Mouse (Mus musculus) erythroblast, embryonic 14.5 days (primary cell): ENCODE measurements around the gene Chrnb4. TPM values are rescaled to one million over a fixed set of nuclear protein-coding genes. Genes with fewer than 3 reads are reported as not detected.

Source experiments
- H3K27me3 ChIP-seq: 2 replicates; pipeline ENCODE4 v1.6.1; 2012; ENCODE audit warnings: inconsistent platforms; ENCODE audit not compliant: control insufficient read depth
- H3K36me3 ChIP-seq: 2 replicates; pipeline ENCODE4 v1.6.1; 2012; ENCODE audit warnings: mild to moderate bottlenecking, inconsistent platforms; ENCODE audit not compliant: control insufficient read depth
- H3K4me1 ChIP-seq: 2 replicates; pipeline ENCODE4 v1.6.1; 2012; ENCODE audit warnings: inconsistent platforms; ENCODE audit not compliant: control insufficient read depth
- H3K4me3 ChIP-seq: replicated peaks from 2 replicates; pipeline ENCODE3; 2012; ENCODE audit warnings: moderate library complexity, mild to moderate bottlenecking, inconsistent platforms
- H3K9me3 ChIP-seq: 2 replicates; pipeline ENCODE4 v1.6.1; 2012; ENCODE audit warnings: low read length, inconsistent platforms, mixed read lengths; ENCODE audit not compliant: control insufficient read depth
- GATA1 ChIP-seq: IDR thresholded peaks from 2 replicates; pipeline ENCODE4 v1.6.1; 2012; ENCODE audit warnings: low read length, inconsistent platforms, mixed read lengths
- TAL1 ChIP-seq: IDR thresholded peaks from 3 replicates; pipeline ENCODE4 v1.6.1; 2012; ENCODE audit warnings: low read length, inconsistent platforms, mixed read lengths
- polyA plus RNA-seq: library from polyadenylated mRNA; stranded (reverse); fragments of >175 nt; gene quantifications from 2 replicates; pipeline ENCODE4 v1.2.3, GENCODE M21; 2012

The Chrnb4 gene
- polyA plus RNA-seq, 1 experiment: not detected

GRCm38 (mm10) chr9:55058067-55058466 lies 9.5 kb upstream of the Chrnb4 start:
- Histone ChIP-seq H3K36me3 (no peaks in the 10 kb centered on the region), H3K4me3 (no peak overlapping the region), H3K4me1 (no peaks in the 10 kb centered on the region), H3K9me3 (no peaks in the 10 kb centered on the region), H3K27me3 (no peaks in the 10 kb centered on the region)
- no peak for TF ChIP-seq GATA1
- TF ChIP-seq TAL1: no peak

GRCm38 (mm10) chr9:55055386-55055930 lies 6.9 kb upstream of the Chrnb4 start:
- Histone ChIP-seq H3K4me3 (no peak overlapping the region), H3K4me1 (no peaks in the 10 kb centered on the region), H3K36me3 (no peaks in the 10 kb centered on the region), H3K27me3 (no peaks in the 10 kb centered on the region), H3K9me3 (no peaks in the 10 kb centered on the region)
- TF ChIP-seq GATA1 (no peak), TAL1 (no peak)

- Histone ChIP-seq H3K9me3 (no peaks in the 10 kb centered on the region), H3K4me3 (no peak overlapping the region), H3K36me3 (no peaks in the 10 kb centered on the region), H3K4me1 (no peaks in the 10 kb centered on the region), H3K27me3 (peaks cover 15% of the 10 kb centered on the region)
- TF ChIP-seq GATA1 (no peak), TAL1 (no peak)
Measured at GRCm38 (mm10) chr9:55046764-55047163, 1.8 kb downstream of the Chrnb4 start.

- Histone ChIP-seq H3K4me1 (no peaks in the 10 kb centered on the region), H3K4me3 (no peak overlapping the region), H3K27me3 (peaks cover 15% of the 10 kb centered on the region), H3K9me3 (no peaks in the 10 kb centered on the region), H3K36me3 (no peaks in the 10 kb centered on the region)
- TF ChIP-seq TAL1 (no peak), GATA1 (no peak)
Measured at GRCm38 (mm10) chr9:55045001-55045400, 3.6 kb downstream of the Chrnb4 start.

GRCm38 (mm10) chr9:55043688-55044087 lies 4.9 kb downstream of the Chrnb4 start:
- Histone ChIP-seq H3K4me1 (no peaks in the 10 kb centered on the region), H3K27me3 (peaks cover 12% of the 10 kb centered on the region), H3K36me3 (no peaks in the 10 kb centered on the region), H3K9me3 (no peaks in the 10 kb centered on the region), H3K4me3 (no peak overlapping the region)
- TF ChIP-seq TAL1: no peak
- no peak for TF ChIP-seq GATA1

- TF ChIP-seq GATA1: no peak
- no peak for TF ChIP-seq TAL1
- Histone ChIP-seq H3K36me3 (no peaks in the 10 kb centered on the region), H3K4me1 (no peaks in the 10 kb centered on the region), H3K4me3 (no peak overlapping the region), H3K27me3 (no peaks in the 10 kb centered on the region), H3K9me3 (no peaks in the 10 kb centered on the region)
Measured at GRCm38 (mm10) chr9:55041389-55041788, 7.2 kb downstream of the Chrnb4 start.

- H3K9me3 ChIP-seq: no peaks in the 10 kb centered on the region
- H3K4me1 ChIP-seq: no peaks in the 10 kb centered on the region
- TF ChIP-seq TAL1 (no peak), GATA1 (no peak)
- H3K4me3 ChIP-seq: no peak overlapping the region
- H3K27me3 ChIP-seq: no peaks in the 10 kb centered on the region
- H3K36me3 ChIP-seq: no peaks in the 10 kb centered on the region
Measured at GRCm38 (mm10) chr9:55039983-55040382, 8.6 kb downstream of the Chrnb4 start.

- no peaks in the 10 kb centered on the region for H3K4me1 ChIP-seq
Measured at GRCm38 (mm10) chr9:55038948-55039347, 9.6 kb downstream of the Chrnb4 start.

GRCm38 (mm10) chr9:55031435-55032167 lies 17.0 kb downstream of the Chrnb4 start:
- H3K4me3 ChIP-seq: no peak overlapping the region
- no peaks in the 10 kb centered on the region for H3K4me1 ChIP-seq
- H3K27me3 ChIP-seq: peaks cover 12% of the 10 kb centered on the region
- TF ChIP-seq TAL1 (no peak), GATA1 (no peak)
- no peaks in the 10 kb centered on the region for H3K9me3 ChIP-seq
- H3K36me3 ChIP-seq: no peaks in the 10 kb centered on the region

More at GRCm38 (mm10) chr9:55038948-55039347, 9.6 kb downstream of the Chrnb4 start:
- H3K36me3 ChIP-seq: no peaks in the 10 kb centered on the region
- TF ChIP-seq TAL1 (no peak), GATA1 (no peak)
- no peak overlapping the region for H3K4me3 ChIP-seq
- H3K27me3 ChIP-seq: no peaks in the 10 kb centered on the region
- H3K9me3 ChIP-seq: no peaks in the 10 kb centered on the region
